Mouse (Mus musculus): Measurements from ENCODE around the gene Lefty1. TPM values are rescaled to one million over a fixed set of nuclear protein-coding genes. Genes with fewer than 3 reads are reported as not detected.

Lefty1 gene
- polyA plus RNA-seq, 1 experiment from 2014 or later = 6.1 TPM

GRCm38 (mm10) chr1:180905876-180906275 is 28.9 kb upstream of the Lefty1 start:
- ATAC-seq (ENCODE audit: low FRiP score, low TSS enrichment) (no peak), DNase-seq (ENCODE audit: low spot score) (no peak)
- H3K4me3 ChIP-seq (ENCODE audit: low read depth, low read length) = no peak overlapping the region
- no peak for TF ChIP-seq CTCF (IDR thresholded peaks at IDR 0.05; ENCODE audit: low read depth)
- TF ChIP-seq EP300 (optimal IDR thresholded peaks at IDR 0.05) = no peak
- H3K4me1 ChIP-seq (replicated peaks; ENCODE audit: control insufficient read depth, insufficient read depth) = 0 out of 2 replicates have a peak, but pooled peaks cover 3% of the 10 kb centered on the region
- no peaks in the 10 kb centered on the region for H3K27me3 ChIP-seq (ENCODE audit: control insufficient read depth, insufficient read depth, low read length)
- H3K9ac ChIP-seq (ENCODE audit: low read length) = 0 out of 2 replicates have a peak overlapping the region, but pooled peaks have one; percentile 48
- H3K4me2 ChIP-seq (replicated peaks; ENCODE audit: low read depth) = no peak overlapping the region
- H3K36me3 ChIP-seq (ENCODE audit: control insufficient read depth, insufficient read depth, low read length) = peaks cover 11% of the 10 kb centered on the region; the same call in 1 of the 2 replicates
- WGBS = 92% methylated on average over 17 of the region's 17 CpGs
- H3K9me3 ChIP-seq (ENCODE audit: control insufficient read depth, low read length) = no peaks in the 10 kb centered on the region
- no peak overlapping the region for H3K27ac ChIP-seq (replicated peaks)

- Histone ChIP-seq H3K36me3 (ENCODE audit: control insufficient read depth, insufficient read depth, low read length) (peaks cover 11% of the 10 kb centered on the region; the same call in 1 of the 2 replicates), H3K9ac (ENCODE audit: low read length) (no peak overlapping the region), H3K27me3 (ENCODE audit: control insufficient read depth, insufficient read depth, low read length) (no peaks in the 10 kb centered on the region), H3K4me1 (replicated peaks; ENCODE audit: control insufficient read depth, insufficient read depth) (0 out of 2 replicates have a peak, but pooled peaks cover 3% of the 10 kb centered on the region), H3K27ac (replicated peaks) (no peak overlapping the region), H3K4me2 (replicated peaks; ENCODE audit: low read depth) (no peak overlapping the region), H3K4me3 (ENCODE audit: low read depth, low read length) (no peak overlapping the region), H3K9me3 (ENCODE audit: control insufficient read depth, low read length) (no peaks in the 10 kb centered on the region)
- no peak for TF ChIP-seq EP300 (optimal IDR thresholded peaks at IDR 0.05)
- no peak for TF ChIP-seq CTCF (IDR thresholded peaks at IDR 0.05; ENCODE audit: low read depth)
- WGBS = 87% methylated on average over 24 of the region's 24 CpGs
- DNase-seq (ENCODE audit: low spot score) (no peak), ATAC-seq (ENCODE audit: low FRiP score, low TSS enrichment) (no peak)
Measured at GRCm38 (mm10) chr1:180906461-180907147, 28.2 kb upstream of the Lefty1 start.

- Histone ChIP-seq H3K4me1 (replicated peaks; ENCODE audit: control insufficient read depth, insufficient read depth) (no peaks in the 10 kb centered on the region), H3K36me3 (ENCODE audit: control insufficient read depth, insufficient read depth, low read length) (peaks cover 11% of the 10 kb centered on the region; the same call in 1 of the 2 replicates), H3K4me2 (replicated peaks; ENCODE audit: low read depth) (peak overlapping the region; percentile 11; the same call in 1 of the 2 replicates), H3K9ac (ENCODE audit: low read length) (no peak overlapping the region), H3K27ac (replicated peaks) (no peak overlapping the region), H3K27me3 (ENCODE audit: control insufficient read depth, insufficient read depth, low read length) (no peaks in the 10 kb centered on the region), H3K9me3 (ENCODE audit: control insufficient read depth, low read length) (no peaks in the 10 kb centered on the region), H3K4me3 (ENCODE audit: low read depth, low read length) (no peak overlapping the region)
- DNase-seq (ENCODE audit: low spot score) (no peak), ATAC-seq (ENCODE audit: low FRiP score, low TSS enrichment) (no peak)
- TF ChIP-seq EP300 (optimal IDR thresholded peaks at IDR 0.05) = no peak
- peak; percentile 71 for TF ChIP-seq CTCF (IDR thresholded peaks at IDR 0.05; ENCODE audit: low read depth)
- WGBS = 43% methylated on average over 8 of the region's 8 CpGs
Measured at GRCm38 (mm10) chr1:180911138-180911537, 23.7 kb upstream of the Lefty1 start.

- no peak overlapping the region for H3K9ac ChIP-seq (ENCODE audit: low read length)
Measured at GRCm38 (mm10) chr1:180911653-180912287, 23.1 kb upstream of the Lefty1 start.

GRCm38 (mm10) chr1:180912792-180913191 is 22.0 kb upstream of the Lefty1 start:
- Histone ChIP-seq H3K27ac (replicated peaks) (no peak overlapping the region), H3K27me3 (ENCODE audit: control insufficient read depth, insufficient read depth, low read length) (no peaks in the 10 kb centered on the region), H3K4me2 (replicated peaks; ENCODE audit: low read depth) (no peak overlapping the region), H3K9me3 (ENCODE audit: control insufficient read depth, low read length) (no peaks in the 10 kb centered on the region), H3K4me1 (replicated peaks; ENCODE audit: control insufficient read depth, insufficient read depth) (no peaks in the 10 kb centered on the region), H3K36me3 (ENCODE audit: control insufficient read depth, insufficient read depth, low read length) (no peaks in the 10 kb centered on the region), H3K9ac (ENCODE audit: low read length) (no peak overlapping the region), H3K4me3 (ENCODE audit: low read depth, low read length) (no peak overlapping the region)
- 87% methylated on average over 5 of the region's 5 CpGs for WGBS
- TF ChIP-seq CTCF (IDR thresholded peaks at IDR 0.05; ENCODE audit: low read depth) = no peak
- no peak for TF ChIP-seq EP300 (optimal IDR thresholded peaks at IDR 0.05)
- ATAC-seq (ENCODE audit: low FRiP score, low TSS enrichment) = no peak
- no peak for DNase-seq (ENCODE audit: low spot score)

More at GRCm38 (mm10) chr1:180911653-180912287, 23.1 kb upstream of the Lefty1 start:
- H3K36me3 ChIP-seq (ENCODE audit: control insufficient read depth, insufficient read depth, low read length) = peaks cover 6% of the 10 kb centered on the region; the same call in 1 of the 2 replicates
- no peak overlapping the region for H3K4me3 ChIP-seq (ENCODE audit: low read depth, low read length)
- H3K4me2 ChIP-seq (replicated peaks; ENCODE audit: low read depth) = peak overlapping the region; percentile 11; the same call in 1 of the 2 replicates
- TF ChIP-seq EP300 (optimal IDR thresholded peaks at IDR 0.05) = no peak
- TF ChIP-seq CTCF (IDR thresholded peaks at IDR 0.05; ENCODE audit: low read depth) = no peak
- ATAC-seq (ENCODE audit: low FRiP score, low TSS enrichment) (peak; percentile 56), DNase-seq (ENCODE audit: low spot score) (peak; percentile 64)
- no peak overlapping the region for H3K27ac ChIP-seq (replicated peaks)
- H3K9me3 ChIP-seq (ENCODE audit: control insufficient read depth, low read length) = no peaks in the 10 kb centered on the region
- H3K4me1 ChIP-seq (replicated peaks; ENCODE audit: control insufficient read depth, insufficient read depth) = no peaks in the 10 kb centered on the region
- WGBS = 41% methylated on average over 20 of the region's 20 CpGs
- H3K27me3 ChIP-seq (ENCODE audit: control insufficient read depth, insufficient read depth, low read length) = no peaks in the 10 kb centered on the region

- no peak overlapping the region for H3K27ac ChIP-seq (replicated peaks)
- peak; percentile 41 for ATAC-seq (ENCODE audit: low FRiP score, low TSS enrichment)
- H3K9ac ChIP-seq (ENCODE audit: low read length) = no peak overlapping the region
- H3K4me2 ChIP-seq (replicated peaks; ENCODE audit: low read depth) = no peak overlapping the region
- 32% methylated on average over 4 of the region's 4 CpGs for WGBS
- no peak overlapping the region for H3K4me3 ChIP-seq (ENCODE audit: low read depth, low read length)
- H3K36me3 ChIP-seq (ENCODE audit: control insufficient read depth, insufficient read depth, low read length) = no peaks in the 10 kb centered on the region
- peak; percentile 52 for DNase-seq (ENCODE audit: low spot score)
- no peaks in the 10 kb centered on the region for H3K4me1 ChIP-seq (replicated peaks; ENCODE audit: control insufficient read depth, insufficient read depth)
- H3K27me3 ChIP-seq (ENCODE audit: control insufficient read depth, insufficient read depth, low read length) = no peaks in the 10 kb centered on the region
- no peaks in the 10 kb centered on the region for H3K9me3 ChIP-seq (ENCODE audit: control insufficient read depth, low read length)
- no peak for TF ChIP-seq CTCF (IDR thresholded peaks at IDR 0.05; ENCODE audit: low read depth)
- no peak for TF ChIP-seq EP300 (optimal IDR thresholded peaks at IDR 0.05)
Measured at GRCm38 (mm10) chr1:180913797-180914196, 21.0 kb upstream of the Lefty1 start.
